Comparison of ENCODE assay signal across 8 mouse cellular contexts in genomic region chr6:135144516-135144915, GRCm38 (mm10). TPM values are rescaled to one million over a fixed set of nuclear protein-coding genes. Genes with fewer than 3 reads are reported as not detected.
DNase-seq lines count a peak whose midpoint lies in the region; TF ChIP-seq lines count a peak whose summit lies in the region.

No protein-coding gene starts in this region.

- TF ChIP-seq POLR2A in brain, embryonic 14.5 days (IDR thresholded peaks at IDR 0.05; ENCODE audit: borderline replicate concordance, extremely low read depth, insufficient read depth, insufficient read length, poor library complexity, severe bottlenecking): no peak

- TF ChIP-seq CTCF in brain, embryonic 14.5 days (IDR thresholded peaks at IDR 0.05; ENCODE audit: borderline replicate concordance, extremely low read depth, insufficient read depth, insufficient read length): peak; percentile 81; the same call in 1 of the 2 replicates

- peak; percentile 20 to 45 for DNase-seq in frontal cortex, postnatal 36 days (ENCODE audit: low spot score in 2 of 2)
- DNase-seq in frontal cortex, postnatal 14 days (ENCODE audit: low spot score in 2 of 2): no peak
- peak; percentile 21 for DNase-seq in ovary, postnatal 36 days (ENCODE audit: low spot score)
- DNase-seq in ovary, postnatal 10 days (ENCODE audit: low spot score): no peak
- DNase-seq in brain, embryonic 14.5 days (ENCODE audit: low read depth): peak; percentile 84
- peak; percentile 41 for DNase-seq in induced T-regulatory cell, adult 2 months (ENCODE audit: low read depth)
- peak; percentile 26 for DNase-seq in retina, adult 2 months (ENCODE audit: low read depth, low spot score)
- DNase-seq in B cell, adult 2 months: no peak

RNA-seq across cellular contexts. Expression of gene Gprc5d, which starts 26.4 kb away (rescaled TPM):
- 0.08 TPM in 1 of 2 replicates, not detected in the other for polyA plus RNA-seq in brain, embryonic 14.5 days (2012; rRNA removed)

RNA-seq across cellular contexts. Expression of gene Fam234b, which starts 53.3 kb away (rescaled TPM):
- polyA plus RNA-seq in brain, embryonic 14.5 days (2012; rRNA removed): 78.3 and 87.5 TPM in 2 replicates

RNA-seq across cellular contexts. Expression of gene Hebp1, which starts 53.3 kb away (rescaled TPM):
- 5.5 and 7.2 TPM in 2 replicates for polyA plus RNA-seq in brain, embryonic 14.5 days (2012; rRNA removed)

Comparison
In these comparisons a context has a peak if more than half of its experiments do, and no peak if none do; other contexts are left out.
1. DNase-seq: peak in frontal cortex, postnatal 36 days (2 of 2), ovary, postnatal 36 days (single experiment), brain, embryonic 14.5 days (single experiment), induced T-regulatory cell, adult 2 months (single experiment) and retina, adult 2 months (single experiment); none in frontal cortex, postnatal 14 days (0 of 2), ovary, postnatal 10 days (single experiment) and B cell, adult 2 months (0 of 2).